ENCODE assay signal across 18 mouse cellular contexts in the genomic region with DNA sequence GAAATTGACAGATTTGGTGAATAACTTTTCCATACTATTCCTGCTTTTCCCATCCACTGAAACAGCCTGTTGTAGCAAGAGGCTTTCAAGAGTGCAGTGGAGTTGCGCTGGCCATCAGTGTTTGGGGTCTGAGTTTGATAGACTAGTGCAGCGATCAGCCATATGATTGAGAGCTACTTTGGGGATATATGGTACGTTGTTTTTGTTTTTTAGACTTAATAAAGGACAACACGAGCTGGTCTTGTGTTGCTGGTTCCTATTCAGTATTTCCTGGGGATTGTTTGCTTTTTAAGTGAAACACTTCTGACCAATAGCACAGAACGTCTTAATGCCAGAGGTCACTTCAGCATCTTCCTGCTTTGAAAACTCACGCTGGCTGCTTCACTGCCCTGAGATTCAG. TPM values are rescaled to one million over a fixed set of nuclear protein-coding genes. Genes with fewer than 3 reads are reported as not detected.
"Had no signal": no experiment of that assay in that cellular context is flagged by ENCODE, and none has a peak within 500 bp of the region (broad histone marks: within the 10 kb centered on the region; RNA-seq: fewer than 3 reads in every experiment).

No protein-coding gene starts in this region.

- DNase-seq: liver, postnatal 0 days; lung, adult 2 months; lung, postnatal 14 days; lung, postnatal 36 days; right cerebral cortex, postnatal 14 days; thymus, adult 2 months; thymus, postnatal 25 days; thymus, postnatal 4 days had no signal

- H3K9ac ChIP-seq: liver, postnatal 0 days; lung, embryonic 15.5 days; midbrain, embryonic 13.5 days; midbrain, embryonic 15.5 days; neural tube, embryonic 12.5 days; stomach, embryonic 15.5 days had no signal

- H3K4me2 ChIP-seq: lung, embryonic 15.5 days; midbrain, embryonic 11.5 days; midbrain, embryonic 13.5 days; midbrain, embryonic 15.5 days; neural tube, embryonic 12.5 days; stomach, embryonic 15.5 days had no signal

- H3K4me3 ChIP-seq: lung, embryonic 15.5 days; megakaryocyte, embryonic 14.5 days; midbrain, embryonic 13.5 days; midbrain, embryonic 15.5 days; neural tube, embryonic 12.5 days; stomach, embryonic 15.5 days had no signal

- H3K9me3 ChIP-seq: lung, embryonic 15.5 days; megakaryocyte, embryonic 14.5 days; midbrain, embryonic 13.5 days; midbrain, embryonic 15.5 days; neural tube, embryonic 12.5 days; stomach, embryonic 15.5 days had no signal

- H3K27ac ChIP-seq: lung, embryonic 15.5 days; macrophage; midbrain, embryonic 13.5 days; midbrain, embryonic 15.5 days; neural tube, embryonic 12.5 days; stomach, embryonic 15.5 days had no signal

- ATAC-seq: liver, postnatal 0 days; midbrain, embryonic 13.5 days; midbrain, embryonic 15.5 days had no signal

- H3K27me3 ChIP-seq: lung, embryonic 15.5 days; midbrain, embryonic 13.5 days; midbrain, embryonic 15.5 days; neural tube, embryonic 12.5 days; stomach, embryonic 15.5 days had no signal

RNA-seq across cellular contexts. Expression of a gene that starts 46.2 kb away (rescaled TPM):
- total RNA-seq: megakaryocyte progenitor cell, adult 5-6 weeks; midbrain, postnatal 0 days had no signal
